Mouse (Mus musculus): ENCODE data around the gene Eif4g3. TPM values are rescaled to one million over a fixed set of nuclear protein-coding genes. Genes with fewer than 3 reads are reported as not detected.
"Not testable (repeated sequence)": the region's sequence is repeated elsewhere in the genome, so short reads cannot be mapped to it uniquely, and the experiment has no call there.

The Eif4g3 gene
- polyA plus RNA-seq (2012; rRNA removed): 134 and 149 TPM in 2 replicates

GRCm38 (mm10) chr4:137992890-137993289, at the start of gene Eif4g3:
TSS of gene Eif4g3 (plus strand) at chr4:137993022.
- no peak for DNase-seq (ENCODE audit: extremely low spot score in 1 of 2, low spot score in 1 of 2)

- DNase-seq (ENCODE audit: extremely low spot score in 1 of 2, low spot score in 1 of 2): no peak
Observed at GRCm38 (mm10) chr4:137943540-137943939, 49.3 kb upstream of the Eif4g3 start.

- DNase-seq (ENCODE audit: extremely low spot score in 1 of 2, low spot score in 1 of 2): no peak
Observed at GRCm38 (mm10) chr4:137945376-137945775, 47.4 kb upstream of the Eif4g3 start.

- no peak for DNase-seq (ENCODE audit: extremely low spot score in 1 of 2, low spot score in 1 of 2)
Observed at GRCm38 (mm10) chr4:137946419-137946818, 46.4 kb upstream of the Eif4g3 start.

GRCm38 (mm10) chr4:137952840-137953239, 40.0 kb upstream of the Eif4g3 start:
- peak in 1 of 2 experiments; percentile 88 for DNase-seq (ENCODE audit: extremely low spot score in 1 of 2, low spot score in 1 of 2)

- DNase-seq (ENCODE audit: extremely low spot score in 1 of 2, low spot score in 1 of 2): no peak
Observed at GRCm38 (mm10) chr4:137954184-137954583, 38.6 kb upstream of the Eif4g3 start.

GRCm38 (mm10) chr4:137954926-137955396, 37.9 kb upstream of the Eif4g3 start:
- DNase-seq (ENCODE audit: extremely low spot score in 1 of 2, low spot score in 1 of 2): peak in 1 of 2 experiments; percentile 47

GRCm38 (mm10) chr4:137956260-137956659, 36.6 kb upstream of the Eif4g3 start:
- no peak for DNase-seq (ENCODE audit: extremely low spot score in 1 of 2, low spot score in 1 of 2)

- DNase-seq (ENCODE audit: extremely low spot score in 1 of 2, low spot score in 1 of 2): peak; percentile 50 to 76
Observed at GRCm38 (mm10) chr4:137959889-137960665, 32.7 kb upstream of the Eif4g3 start.

- DNase-seq (ENCODE audit: extremely low spot score in 1 of 2, low spot score in 1 of 2): peak in 1 of 2 experiments; percentile 26
Observed at GRCm38 (mm10) chr4:137960757-137961156, 32.1 kb upstream of the Eif4g3 start.

GRCm38 (mm10) chr4:137962643-137963350, 30.0 kb upstream of the Eif4g3 start:
- no peak for DNase-seq (ENCODE audit: extremely low spot score in 1 of 2, low spot score in 1 of 2)

GRCm38 (mm10) chr4:137963431-137963830, 29.4 kb upstream of the Eif4g3 start:
- no peak for DNase-seq (ENCODE audit: extremely low spot score in 1 of 2, low spot score in 1 of 2)

- DNase-seq (ENCODE audit: extremely low spot score in 1 of 2, low spot score in 1 of 2): peak; percentile 63 to 92
Observed at GRCm38 (mm10) chr4:137963881-137964584, 28.8 kb upstream of the Eif4g3 start.

- DNase-seq (ENCODE audit: extremely low spot score in 1 of 2, low spot score in 1 of 2): no peak
Observed at GRCm38 (mm10) chr4:137964585-137964930, 28.3 kb upstream of the Eif4g3 start.

GRCm38 (mm10) chr4:137968203-137968602, 24.6 kb upstream of the Eif4g3 start:
- DNase-seq (ENCODE audit: extremely low spot score in 1 of 2, low spot score in 1 of 2): peak; percentile 59 to 89

- not testable (repeated sequence) for DNase-seq (ENCODE audit: extremely low spot score in 1 of 2, low spot score in 1 of 2)
Observed at GRCm38 (mm10) chr4:137970623-137971199, 22.1 kb upstream of the Eif4g3 start.

GRCm38 (mm10) chr4:137974856-137975432, 17.9 kb upstream of the Eif4g3 start:
- DNase-seq (ENCODE audit: extremely low spot score in 1 of 2, low spot score in 1 of 2): not testable (repeated sequence)

- not testable (repeated sequence) for DNase-seq (ENCODE audit: extremely low spot score in 1 of 2, low spot score in 1 of 2)
Observed at GRCm38 (mm10) chr4:137979066-137979644, 13.7 kb upstream of the Eif4g3 start.

- peak in 1 of 2 experiments; percentile 42 for DNase-seq (ENCODE audit: extremely low spot score in 1 of 2, low spot score in 1 of 2)
Observed at GRCm38 (mm10) chr4:137982869-137983268, 10.0 kb upstream of the Eif4g3 start.

- peak in 1 of 2 experiments; percentile 36 for DNase-seq (ENCODE audit: extremely low spot score in 1 of 2, low spot score in 1 of 2)
Observed at GRCm38 (mm10) chr4:137984212-137984611, 8.6 kb upstream of the Eif4g3 start.
